Mouse (Mus musculus) hindbrain, postnatal 0 days (tissue): Measurements from ENCODE around the gene Cc2d1a. TPM values are rescaled to one million over a fixed set of nuclear protein-coding genes. Genes with fewer than 3 reads are reported as not detected.

Experiments
- ATAC-seq: fragments of 200-750 bp; cut with Nextera tagmentation; 2 replicates; pipeline ENCODE4 v1.8.0; 2017; ENCODE audit warnings: mild to moderate bottlenecking, moderate TSS enrichment, moderate library complexity
- DNase-seq: peaks from one replicate; pipeline ENCODE4 v3.0.0-alpha.2; 2015; ENCODE audit warnings: low spot score
- H3K27ac ChIP-seq: fragments of 300-500 bp; sonication (generic); 2 replicates; pipeline ENCODE4 v1.5.1; 2014; ENCODE audit warnings: mild to moderate bottlenecking
- H3K27me3 ChIP-seq: fragments of 300-500 bp; sonication (generic); 2 replicates; pipeline ENCODE4 v1.6.1; 2014; ENCODE audit warnings: low read length, mixed read lengths; ENCODE audit not compliant: insufficient read depth
- H3K36me3 ChIP-seq: fragments of 300-500 bp; sonication (generic); 2 replicates; pipeline ENCODE4 v1.6.1; 2014; ENCODE audit warnings: low read length, mixed read lengths; ENCODE audit not compliant: insufficient read depth
- H3K4me1 ChIP-seq: fragments of 300-500 bp; sonication (generic); 2 replicates; pipeline ENCODE4 v1.6.1; 2014; ENCODE audit warnings: antibody characterized with exemption, low read length, mixed read lengths; ENCODE audit not compliant: insufficient read depth
- H3K4me2 ChIP-seq: fragments of 300-500 bp; sonication (generic); 2 replicates; pipeline ENCODE4 v1.6.1; 2014; ENCODE audit warnings: low read depth, mild to moderate bottlenecking, low read length, moderate library complexity, mixed read lengths
- H3K4me3 ChIP-seq: fragments of 300-500 bp; sonication (generic); 2 replicates; pipeline ENCODE4 v1.5.1; 2014; ENCODE audit warnings: low read length
- H3K9ac ChIP-seq: fragments of 300-500 bp; sonication (generic); replicated peaks from 2 replicates; pipeline ENCODE4 v1.6.1; 2014; ENCODE audit warnings: mild to moderate bottlenecking, low read length, moderate library complexity, mixed read lengths
- H3K9me3 ChIP-seq: fragments of 300-500 bp; sonication (generic); 2 replicates; pipeline ENCODE4 v1.6.1; 2016; ENCODE audit warnings: low read length, mixed read lengths
- CTCF ChIP-seq: IDR thresholded peaks from 2 replicates; pipeline ENCODE4 v1.5.1; 2016; ENCODE audit warnings: antibody characterized with exemption, control low read depth, low read depth
- WGBS: fragments of 180-500 bp; shearing (Covaris S2); extraction: QIAGEN DNeasy Blood & Tissue Kit; methylation state at CpG from one replicate; pipeline ENCODE4 v1.1.7; 2014; 5-methylcytosine and 5-hydroxymethylcytosine counted together
- polyA plus RNA-seq: library from polyadenylated mRNA; unstranded; fragments of >200 nt; fragmentation: Nextera tagmentation; extraction: Ambion mirVana; gene quantifications from 2 replicates; pipeline ENCODE4 v1.2.1, GENCODE M21; 2015
- total RNA-seq: library from RNA; depleted of rRNA; stranded (reverse); fragments of >200 nt; gene quantifications from 2 replicates; pipeline ENCODE4 v1.2.3, GENCODE M21; 2014

Cc2d1a gene
- total and polyA plus RNA-seq, 2 experiments from 2014 or later, result 47.1 to 66.2 TPM

- Histone ChIP-seq H3K27me3 (no peaks in the 10 kb centered on the region), H3K4me1 (peaks cover 12% of the 10 kb centered on the region), H3K27ac (no peak overlapping the region), H3K4me3 (no peak overlapping the region), H3K9ac (no peak overlapping the region), H3K36me3 (no peaks in the 10 kb centered on the region), H3K4me2 (no peak overlapping the region), H3K9me3 (no peaks in the 10 kb centered on the region)
- DNase-seq, result no peak
- 77% methylated on average over 3 of the region's 3 CpGs for WGBS
- TF ChIP-seq CTCF, result no peak
- ATAC-seq, result no peak
These were observed 1.4 kb upstream of the Cc2d1a start for GRCm38 (mm10) chr8:84149181-84149580.

GRCm38 (mm10) chr8:84148531-84148850 is 755 bp upstream of the Cc2d1a start:
- peak overlapping the region; percentile 72 for H3K4me2 ChIP-seq
- H3K9me3 ChIP-seq, result no peaks in the 10 kb centered on the region
- H3K9ac ChIP-seq, result peak overlapping the region; percentile 81
- 81% methylated on average over 5 of the region's 5 CpGs for WGBS
- H3K4me1 ChIP-seq, result peaks cover 12% of the 10 kb centered on the region
- 0 out of 2 replicates have a peak overlapping the region, but pooled peaks have one; percentile 58 for H3K27ac ChIP-seq
- TF ChIP-seq CTCF, result no peak
- no peaks in the 10 kb centered on the region for H3K27me3 ChIP-seq
- ATAC-seq, result peak; percentile 5; the same call in 1 of the 2 replicates
- peak overlapping the region; percentile 61; the same call in 1 of the 2 replicates for H3K4me3 ChIP-seq
- peaks cover 7% of the 10 kb centered on the region; the same call in 1 of the 2 replicates for H3K36me3 ChIP-seq
- no peak for DNase-seq

GRCm38 (mm10) chr8:84147324-84147766 is 391 bp downstream of the Cc2d1a start:
- WGBS, result 8% methylated on average over 14 of the region's 14 CpGs
- Histone ChIP-seq H3K36me3 (peaks cover 18% of the 10 kb centered on the region), H3K9ac (peak overlapping the region; percentile 81), H3K27me3 (no peaks in the 10 kb centered on the region), H3K4me1 (peaks cover 12% of the 10 kb centered on the region), H3K27ac (peak overlapping the region; percentile 58; the same call in 1 of the 2 replicates), H3K4me2 (peak overlapping the region; percentile 72), H3K9me3 (no peaks in the 10 kb centered on the region), H3K4me3 (peak overlapping the region; percentile 61)
- peak; percentile 25 for DNase-seq
- peak; percentile 2; the same call in 1 of the 2 replicates for TF ChIP-seq CTCF
- no peak; the same call in none of the 2 replicates for ATAC-seq

- Histone ChIP-seq H3K4me2 (no peak overlapping the region), H3K4me3 (no peak overlapping the region), H3K9ac (no peak overlapping the region), H3K9me3 (no peaks in the 10 kb centered on the region), H3K4me1 (peaks cover 12% of the 10 kb centered on the region), H3K27ac (no peak overlapping the region), H3K27me3 (no peaks in the 10 kb centered on the region), H3K36me3 (peaks cover 41% of the 10 kb centered on the region)
- WGBS, result 92% methylated on average over 8 of the region's 8 CpGs
- DNase-seq, result no peak
- ATAC-seq, result no peak
- no peak for TF ChIP-seq CTCF
These were observed 3.0 kb downstream of the Cc2d1a start for GRCm38 (mm10) chr8:84144636-84145245.

GRCm38 (mm10) chr8:84140838-84141237 is 6.9 kb downstream of the Cc2d1a start:
- Histone ChIP-seq H3K4me3 (no peak overlapping the region), H3K9ac (no peak overlapping the region), H3K27me3 (no peaks in the 10 kb centered on the region), H3K9me3 (no peaks in the 10 kb centered on the region), H3K27ac (no peak overlapping the region), H3K4me1 (no peaks in the 10 kb centered on the region), H3K4me2 (no peak overlapping the region), H3K36me3 (peaks cover 75% of the 10 kb centered on the region)
- DNase-seq, result no peak
- ATAC-seq, result no peak
- WGBS, result 90% methylated on average over 4 of the region's 4 CpGs
- no peak for TF ChIP-seq CTCF

- no peaks in the 10 kb centered on the region for H3K9me3 ChIP-seq
These were observed 9.9 kb downstream of the Cc2d1a start for GRCm38 (mm10) chr8:84137848-84138247.

GRCm38 (mm10) chr8:84132225-84132624 is 15.5 kb downstream of the Cc2d1a start:
- H3K4me1 ChIP-seq, result 0 out of 2 replicates have a peak, but pooled peaks cover 6% of the 10 kb centered on the region
- H3K36me3 ChIP-seq, result peaks cover 36% of the 10 kb centered on the region
- ATAC-seq (no peak), DNase-seq (no peak)
- WGBS, result 87% methylated on average over 8 of the region's 8 CpGs
- H3K9me3 ChIP-seq, result no peaks in the 10 kb centered on the region
- no peak overlapping the region for H3K27ac ChIP-seq
- no peak overlapping the region for H3K9ac ChIP-seq
- TF ChIP-seq CTCF, result no peak
- H3K4me3 ChIP-seq, result no peak overlapping the region
- no peak overlapping the region for H3K4me2 ChIP-seq
- H3K27me3 ChIP-seq, result no peaks in the 10 kb centered on the region

More at GRCm38 (mm10) chr8:84137848-84138247, 9.9 kb downstream of the Cc2d1a start:
- peaks cover 86% of the 10 kb centered on the region for H3K36me3 ChIP-seq
- H3K4me2 ChIP-seq, result no peak overlapping the region
- WGBS, result 92% methylated on average over 3 of the region's 3 CpGs
- H3K4me1 ChIP-seq, result no peaks in the 10 kb centered on the region
- no peak overlapping the region for H3K4me3 ChIP-seq
- no peak for ATAC-seq
- no peak overlapping the region for H3K27ac ChIP-seq
- DNase-seq, result no peak
- TF ChIP-seq CTCF, result no peak
- no peaks in the 10 kb centered on the region for H3K27me3 ChIP-seq
- H3K9ac ChIP-seq, result no peak overlapping the region
